Mouse (Mus musculus) liver, embryonic 14.5 days (tissue): ENCODE measurements at regions not wholly inside any gene's neighbourhood (a gene's known extent, or its start where the extent isn't known, plus 50 kb on each side); places are given as distances from the start of the nearest gene placed in this dataset.

Experiments
- CTCF ChIP-seq: IDR thresholded peaks from 2 replicates; pipeline ENCODE4 v1.5.1; 2016; ENCODE audit warnings: antibody characterized with exemption, low read depth, control low read depth
- EP300 ChIP-seq: IDR thresholded peaks from 2 replicates; pipeline ENCODE4 v1.6.1; 2016; ENCODE audit warnings: antibody characterized with exemption, low read depth

- no peak for TF ChIP-seq CTCF
- TF ChIP-seq EP300 = no peak
These were observed 81.0 kb upstream of the Map4k3 start for GRCm38 (mm10) chr17:80809275-80809674.
